Mouse (Mus musculus): ENCODE data around the gene Clstn1. TPM values are rescaled to one million over a fixed set of nuclear protein-coding genes. Genes with fewer than 3 reads are reported as not detected.
"Not testable (repeated sequence)": the region's sequence is repeated elsewhere in the genome, so short reads cannot be mapped to it uniquely, and the experiment has no call there.

Gene Clstn1
- total RNA-seq, 4 experiments from 2014 or later: 106 to 164 (median 136) TPM

DNA sequence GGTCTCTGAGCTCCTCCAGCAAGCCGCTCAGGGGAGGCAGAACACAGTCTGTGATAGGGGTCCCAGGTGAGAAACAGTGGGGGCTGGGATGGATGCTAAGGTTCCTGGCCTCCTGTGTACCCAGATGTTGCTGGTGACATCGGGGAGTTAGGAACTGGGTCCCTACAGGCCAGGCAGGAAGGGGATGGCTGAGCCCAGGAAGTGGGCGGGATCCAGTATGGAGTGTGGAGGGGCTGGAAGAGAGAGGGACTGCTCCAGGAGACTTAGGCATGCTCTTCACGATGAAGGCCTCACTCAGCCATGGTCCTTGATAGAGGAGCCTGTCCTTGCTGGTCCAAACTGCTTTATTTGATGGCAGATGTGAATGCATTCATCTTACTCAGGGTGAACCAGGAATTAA is 13.9 kb downstream of the Clstn1 start:
- DNase-seq: no peak

- no peak for DNase-seq
These were observed 15.2 kb downstream of the Clstn1 start for GRCm38 (mm10) chr4:149601484-149601883.

- no peak for DNase-seq
These were observed 16.0 kb downstream of the Clstn1 start for GRCm38 (mm10) chr4:149602236-149602635.

DNA sequence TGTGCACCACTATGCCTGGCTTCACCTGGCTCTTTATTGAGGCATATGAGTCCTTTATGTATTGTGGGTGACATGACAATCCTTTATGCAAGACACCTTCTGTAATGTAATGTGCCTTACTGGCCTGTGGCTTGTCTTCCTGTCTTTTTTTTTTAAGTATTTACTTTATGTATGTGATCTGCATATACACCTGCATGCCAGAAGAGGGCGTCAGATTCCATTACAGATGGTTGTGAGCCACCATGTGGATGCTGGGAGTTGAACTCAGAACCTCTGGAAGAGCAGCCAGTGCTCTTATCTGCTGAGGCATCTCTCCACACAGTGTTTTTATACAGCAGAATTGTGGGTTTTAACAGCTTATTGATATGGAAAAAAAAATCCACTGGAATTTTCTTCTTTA is 17.6 kb downstream of the Clstn1 start:
- DNase-seq: no peak

DNA sequence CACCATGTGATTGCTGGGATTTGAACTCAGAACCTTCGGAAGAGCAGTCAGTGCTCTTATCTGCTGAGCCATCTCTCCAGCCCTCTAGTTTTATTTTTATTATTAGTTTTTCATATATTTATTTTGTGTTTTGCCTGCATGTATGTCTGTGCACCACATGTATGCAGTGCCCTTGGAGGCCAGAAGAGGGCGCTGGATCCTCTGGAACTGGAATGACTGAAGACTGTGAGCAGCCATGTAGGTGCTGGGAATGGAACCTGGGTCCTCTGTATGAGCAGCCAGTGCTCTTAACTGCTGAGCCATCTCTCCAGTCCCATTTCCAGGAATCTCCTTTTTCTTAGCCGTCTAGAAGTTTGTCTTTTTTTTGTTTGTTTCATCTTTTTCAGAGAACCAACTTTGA is 18.2 kb downstream of the Clstn1 start:
- DNase-seq: no peak

DNA sequence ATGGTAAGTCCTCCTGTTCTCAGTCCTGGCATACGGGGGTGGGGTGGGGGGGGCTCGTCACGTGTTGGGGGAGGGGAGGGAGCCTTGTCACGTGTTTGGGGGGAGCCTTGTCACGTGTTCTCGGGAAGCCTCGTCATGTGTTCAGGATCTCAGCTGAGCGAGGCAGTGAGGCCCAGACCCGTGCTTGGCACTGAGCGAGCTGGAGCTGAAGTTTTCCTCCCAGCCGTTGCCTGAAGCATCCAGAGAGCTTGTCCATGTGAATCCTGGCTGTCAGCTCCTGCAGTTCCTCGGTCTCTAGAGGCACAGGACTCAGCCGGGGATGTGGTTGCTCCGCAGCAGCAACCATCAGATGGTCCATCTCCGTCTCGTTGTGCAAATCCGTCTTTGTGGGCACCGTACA is 19.8 kb downstream of the Clstn1 start:
- DNase-seq: no peak

GRCm38 (mm10) chr4:149606766-149607358 is 20.6 kb downstream of the Clstn1 start:
- no peak for DNase-seq

GRCm38 (mm10) chr4:149607591-149608308 is 21.5 kb downstream of the Clstn1 start:
- DNase-seq: no peak

- no peak for DNase-seq
These were observed 22.0 kb downstream of the Clstn1 start for GRCm38 (mm10) chr4:149608309-149608638.

DNA sequence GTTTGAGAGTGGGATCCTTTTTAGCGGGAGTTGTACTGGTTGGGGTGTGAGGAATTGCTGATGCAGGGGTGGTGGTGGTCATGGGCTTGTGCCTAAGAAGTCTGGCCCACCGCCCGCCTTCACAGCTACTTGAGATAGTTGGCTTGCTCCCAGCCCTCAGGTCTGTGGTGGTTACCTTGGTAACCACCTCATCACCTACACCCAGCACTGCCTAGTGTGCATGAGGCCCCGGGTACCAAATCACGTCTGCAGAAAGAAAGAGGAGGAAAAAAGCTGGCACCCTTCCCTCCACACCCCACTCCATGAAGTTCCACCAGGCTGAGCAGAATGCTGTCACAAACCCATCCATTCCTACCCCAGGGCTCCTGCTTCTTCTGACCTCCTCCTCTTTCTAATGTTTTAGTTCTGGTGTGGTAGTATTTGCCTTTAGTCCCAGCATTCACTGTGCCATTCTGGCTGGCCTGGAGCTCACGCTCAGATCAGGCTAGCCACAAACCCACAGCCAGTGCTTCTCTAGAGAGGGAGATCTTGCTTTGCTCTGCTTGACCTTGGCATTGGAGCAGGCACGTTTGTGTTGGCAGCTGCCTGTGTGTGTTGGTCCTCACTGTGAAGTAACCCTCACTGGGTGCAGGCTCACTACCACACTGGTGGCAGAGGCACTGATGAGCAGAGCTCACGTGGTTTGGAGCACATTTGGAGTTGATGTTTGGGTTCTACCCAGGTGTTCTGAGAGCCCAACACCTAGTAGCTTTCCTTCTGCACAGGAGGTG is 23.2 kb downstream of the Clstn1 start:
- DNase-seq: no peak

GRCm38 (mm10) chr4:149611376-149612044 is 25.2 kb downstream of the Clstn1 start:
- DNase-seq: no peak

DNA sequence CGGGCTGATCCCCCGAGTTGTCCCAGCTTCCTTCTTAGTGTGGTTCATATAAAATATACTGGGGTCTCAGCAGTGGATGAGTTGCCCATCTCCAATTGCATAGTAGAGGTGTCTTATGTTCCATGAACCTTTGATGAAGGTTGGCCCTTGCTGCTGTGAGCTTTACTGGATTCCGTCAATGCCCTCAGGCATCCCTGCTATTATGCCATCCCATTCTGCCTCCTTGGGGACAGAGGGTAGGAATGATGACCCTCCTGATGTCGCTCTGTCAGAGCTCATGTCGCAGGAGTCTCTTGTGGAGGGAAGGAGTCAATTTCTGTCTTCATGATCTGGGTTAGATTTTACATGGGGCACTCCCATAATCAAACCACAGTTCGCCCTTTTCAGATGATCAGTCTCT is 27.2 kb downstream of the Clstn1 start:
- not testable (repeated sequence) for DNase-seq

DNA sequence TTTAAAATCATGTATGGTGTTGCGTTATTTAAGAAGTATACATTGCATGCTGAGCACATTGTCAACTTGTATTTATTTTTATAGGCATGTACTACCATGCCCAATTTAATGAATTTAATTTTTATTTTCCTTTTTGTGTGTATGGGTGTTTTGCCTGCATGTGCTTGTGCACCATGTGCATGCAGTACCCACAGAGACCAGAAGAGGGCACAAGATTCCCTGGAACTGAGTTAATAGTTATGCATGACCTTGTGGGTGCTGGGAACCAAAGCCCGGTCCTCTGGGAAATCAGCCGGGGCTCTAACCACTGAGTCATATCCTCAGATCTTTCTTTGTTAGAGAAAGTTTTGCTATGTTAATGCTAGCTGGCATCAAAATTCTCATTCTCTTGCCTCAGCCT is 28.6 kb downstream of the Clstn1 start:
- DNase-seq: no peak

DNA sequence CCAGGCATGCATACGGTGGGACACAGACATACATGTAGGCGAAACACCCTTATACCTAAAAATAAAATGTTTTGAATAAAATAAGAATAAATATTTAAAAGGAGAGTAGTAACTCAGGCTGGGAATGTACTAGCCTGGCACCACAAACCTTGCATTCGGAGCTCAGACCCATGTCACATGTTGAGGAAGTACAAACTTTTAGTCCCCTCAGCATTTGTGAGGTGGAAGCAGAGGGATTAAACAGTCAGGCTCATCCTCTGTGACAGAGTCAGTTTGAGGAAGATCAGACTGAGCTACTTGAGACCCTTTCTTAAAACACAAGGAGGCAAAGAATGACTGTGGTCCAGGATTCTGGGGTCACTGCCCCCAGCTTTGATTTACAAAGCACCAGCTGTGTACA is 30.7 kb downstream of the Clstn1 start:
- not testable (repeated sequence) for DNase-seq

GRCm38 (mm10) chr4:149619988-149620387 is 33.7 kb downstream of the Clstn1 start:
- no peak for DNase-seq

- no peak for DNase-seq
These were observed 35.0 kb downstream of the Clstn1 start for GRCm38 (mm10) chr4:149621286-149621685.

DNA sequence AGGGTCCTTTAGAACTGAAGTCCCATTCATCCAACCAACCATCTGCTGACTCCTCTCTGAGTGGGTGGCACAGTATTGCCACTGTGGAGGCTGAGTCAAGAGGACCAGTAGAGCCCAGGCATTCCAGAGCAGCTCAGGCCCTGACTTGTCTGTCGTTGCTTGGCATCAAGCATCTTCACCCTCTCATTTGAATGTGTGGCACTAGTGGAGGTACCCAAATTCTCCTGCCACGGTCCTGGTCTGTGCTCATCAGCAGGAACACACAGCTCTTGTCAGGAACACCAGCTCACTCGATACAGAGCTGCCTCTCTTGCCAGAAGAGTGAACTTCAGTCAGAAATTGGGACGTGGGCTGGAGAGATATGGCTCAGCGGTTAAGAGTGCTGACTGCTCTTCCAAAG is 37.4 kb downstream of the Clstn1 start:
- DNase-seq: no peak

DNA sequence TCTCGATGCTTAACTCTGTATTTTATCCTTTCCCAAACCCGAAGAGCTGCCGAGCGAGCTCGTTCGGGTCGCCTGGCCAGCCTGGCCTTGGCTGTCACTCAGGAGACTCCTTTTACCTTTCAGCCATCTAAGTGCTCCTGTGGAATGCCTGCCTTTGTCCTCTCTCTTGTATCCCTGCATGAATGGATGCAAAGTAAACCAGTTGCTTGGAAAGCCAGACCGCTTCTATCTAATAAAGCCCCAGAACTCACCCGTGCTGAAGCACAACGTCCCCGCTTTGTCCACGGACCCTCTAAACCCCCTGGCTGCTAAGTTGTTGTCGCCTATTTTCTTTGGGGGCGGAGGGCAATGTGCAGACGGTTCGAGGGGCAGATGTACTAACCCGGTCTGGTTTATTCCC is 40.5 kb downstream of the Clstn1 start:
- no peak for DNase-seq

DNA sequence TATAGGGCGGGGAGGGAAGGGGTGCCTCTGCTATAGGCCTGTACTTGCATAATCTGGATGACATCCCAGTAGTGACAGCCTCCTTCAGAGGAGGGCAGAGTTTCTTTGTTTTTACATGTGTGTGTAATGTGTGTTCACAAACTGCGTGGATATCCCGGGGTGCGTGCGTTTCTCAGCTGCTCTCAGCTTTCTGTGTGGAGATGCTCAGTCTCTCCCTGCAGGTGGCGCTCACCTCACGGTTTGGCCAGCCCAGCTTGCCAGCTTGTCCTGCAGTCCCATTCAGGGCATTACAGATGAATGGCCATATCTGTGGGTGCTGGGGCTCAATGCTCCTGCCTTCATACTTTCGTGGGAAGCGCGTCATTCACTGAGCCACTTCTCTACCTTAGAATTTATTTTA is 42.1 kb downstream of the Clstn1 start:
- no peak for DNase-seq

GRCm38 (mm10) chr4:149628810-149629209 is 42.5 kb downstream of the Clstn1 start:
- no peak for DNase-seq

DNA sequence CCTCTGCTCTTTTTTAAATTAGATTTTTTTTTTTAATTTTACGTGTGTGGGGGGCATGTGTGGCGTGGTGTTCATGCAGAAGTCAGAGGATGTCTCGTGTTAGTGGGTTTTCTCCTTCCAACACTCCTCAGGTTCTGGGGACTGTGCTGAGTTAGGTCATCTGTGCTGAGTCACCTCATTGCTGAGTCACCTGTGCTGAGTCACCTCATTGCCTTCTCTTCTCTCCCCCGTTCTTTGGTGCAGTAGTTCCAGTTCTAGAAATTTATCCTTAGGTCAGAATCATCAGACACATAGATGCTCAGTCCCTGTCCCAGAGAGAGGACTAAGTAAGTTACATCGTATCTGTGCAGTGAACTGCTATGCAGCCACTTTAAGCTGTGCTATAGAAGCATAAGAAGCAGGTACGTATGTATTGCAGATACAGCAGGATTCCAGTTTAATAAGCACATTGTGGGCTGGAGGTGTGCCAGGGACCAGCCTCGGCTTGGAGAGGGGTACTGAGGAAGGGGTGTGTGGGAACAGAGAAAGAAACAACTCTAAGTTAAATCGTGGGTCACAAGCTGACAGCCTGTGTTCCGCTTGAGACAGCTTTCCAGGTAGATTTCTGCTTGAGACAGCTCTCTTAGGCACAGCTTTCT is 46.5 kb downstream of the Clstn1 start:
- peak; percentile 30 for DNase-seq

DNA sequence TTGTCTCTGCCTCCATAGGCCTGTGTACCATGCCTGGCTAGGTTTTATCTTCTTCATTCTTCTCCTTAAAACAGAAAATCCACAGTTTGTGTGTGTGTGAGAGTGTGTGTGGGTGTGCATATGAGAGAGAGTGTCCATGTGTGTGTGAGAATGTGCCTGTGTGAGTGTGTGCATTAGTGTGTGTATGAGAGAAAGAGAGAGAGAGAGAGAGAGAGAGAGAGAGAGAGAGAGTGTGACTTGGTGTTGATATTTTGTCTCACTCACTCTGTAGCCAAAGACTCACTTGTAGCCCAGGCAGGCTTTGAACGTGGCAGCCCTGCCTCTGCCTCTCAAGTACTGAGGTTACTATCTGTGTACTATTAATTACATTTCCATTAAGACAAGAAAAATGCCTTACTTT is 47.9 kb downstream of the Clstn1 start:
- DNase-seq: no peak

DNA sequence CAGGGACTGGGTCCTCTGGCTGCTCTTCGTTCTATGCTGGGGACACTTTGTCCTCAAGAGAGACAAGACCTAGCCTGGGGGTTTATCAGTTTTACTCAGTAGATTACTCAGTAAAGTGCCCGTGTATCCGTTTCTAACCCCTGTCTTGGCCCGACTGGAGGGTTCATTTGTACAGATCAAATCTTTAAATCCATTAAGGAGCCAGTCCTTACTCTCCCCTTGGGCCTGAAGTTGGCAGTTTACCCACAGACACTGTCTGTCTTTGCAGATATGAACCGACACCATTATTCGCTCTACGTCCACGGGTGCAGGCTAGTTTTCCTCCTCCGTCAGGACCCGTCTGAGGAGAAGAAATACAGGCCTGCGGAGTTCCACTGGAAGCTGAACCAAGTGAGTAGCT is 48.7 kb downstream of the Clstn1 start:
- no peak for DNase-seq

All from adrenal gland, adult 8-10 months (tissue).